Mouse (Mus musculus) olfactory bulb, adult 2 months (tissue): ENCODE measurements around the gene Slc25a25.

Experiments
- CTCF ChIP-seq: fragments of 200-500 bp; IDR thresholded peaks from 2 replicates; pipeline ENCODE4 v1.5.1; 2012; ENCODE audit warnings: low read depth, mild to moderate bottlenecking, low read length, moderate library complexity; ENCODE audit not compliant: insufficient read depth
- POLR2A ChIP-seq: fragments of 200-500 bp; IDR thresholded peaks from 2 replicates; pipeline ENCODE4 v1.6.1; 2012; ENCODE audit warnings: mild to moderate bottlenecking, low read depth, low read length, moderate library complexity; ENCODE audit not compliant: insufficient read depth

- TF ChIP-seq CTCF (no peak), POLR2A (no peak)
These were observed 83.9 kb downstream of the Slc25a25 start for GRCm38 (mm10) chr2:32367315-32367714.
